Mouse (Mus musculus) heart, adult 2 months (tissue): Measurements from ENCODE around the gene Asb1.

Experiments used
- CTCF ChIP-seq: fragments of 200-600 bp; IDR thresholded peaks from 2 replicates; pipeline ENCODE4 v1.8.1; 2022; ENCODE audit warnings: antibody characterized with exemption, mild to moderate bottlenecking, moderate library complexity
- POLR2A ChIP-seq: fragments of 200-500 bp; IDR thresholded peaks from 2 replicates; pipeline ENCODE4 v1.6.1; 2011; ENCODE audit warnings: mild to moderate bottlenecking, low read depth, low read length, control low read depth; ENCODE audit not compliant: insufficient read depth

DNA sequence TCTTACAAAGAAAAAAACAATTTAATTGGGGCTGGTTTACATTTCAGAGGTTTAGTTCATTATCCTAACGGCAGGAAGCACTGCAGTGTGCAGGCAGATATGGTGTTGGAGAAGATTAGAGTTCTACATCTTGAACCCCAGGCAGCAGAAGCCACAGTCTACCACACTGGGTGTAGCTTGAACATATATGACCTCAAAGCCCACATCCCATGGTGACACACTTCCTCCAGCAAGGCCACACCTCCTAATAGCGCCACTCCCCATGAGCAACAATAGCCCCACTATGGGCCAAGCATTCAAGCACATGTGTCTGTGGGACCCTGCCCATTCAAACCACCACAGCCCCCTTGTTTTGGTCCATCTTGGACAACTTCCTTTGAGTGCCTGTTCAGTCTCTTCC lies 26.9 kb downstream of the Asb1 start:
- no peak for TF ChIP-seq CTCF
- no peak for TF ChIP-seq POLR2A
